Mouse (Mus musculus) liver, embryonic 14.5 days (tissue): ENCODE measurements around the gene Sdk2.

Experiments used
- CTCF ChIP-seq: IDR thresholded peaks from 2 replicates; pipeline ENCODE4 v1.5.1; 2016; ENCODE audit warnings: antibody characterized with exemption, low read depth, control low read depth
- EP300 ChIP-seq: IDR thresholded peaks from 2 replicates; pipeline ENCODE4 v1.6.1; 2016; ENCODE audit warnings: antibody characterized with exemption, low read depth

DNA sequence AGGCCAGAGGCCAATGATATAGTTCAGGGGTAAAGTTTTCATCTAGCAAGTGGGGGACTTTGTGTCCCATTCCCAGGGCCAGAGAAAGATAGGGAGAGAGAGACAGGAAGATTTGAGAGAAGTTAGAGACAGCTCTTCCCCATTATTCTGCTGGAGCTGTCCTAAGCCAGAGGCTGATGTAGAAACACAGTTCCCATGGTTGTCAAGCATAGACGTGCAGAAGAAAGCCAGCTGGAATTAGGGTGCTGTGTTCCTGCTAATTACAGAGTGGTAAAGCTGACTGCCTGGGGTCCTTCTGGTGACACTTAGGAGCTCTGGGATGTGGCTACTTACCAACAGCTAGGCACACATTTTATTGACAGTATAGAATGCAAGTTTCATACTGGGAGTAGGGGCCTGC lies 277.7 kb downstream of the Sdk2 start:
- TF ChIP-seq CTCF: no peak
- no peak for TF ChIP-seq EP300
